Mouse (Mus musculus) adipocyte (in vitro differentiated cells): ENCODE measurements at regions not wholly inside any gene's neighbourhood (a gene's known extent, or its start where the extent isn't known, plus 50 kb on each side); places are given as distances from the start of the nearest gene placed in this dataset.

Source experiments
- DNase-seq: peaks from one replicate; pipeline ENCODE4 v3.0.0-alpha.2; 2016; ENCODE audit warnings: low spot score

GRCm38 (mm10) chr11:22692281-22692857 lies 168.4 kb downstream of the B3gnt2 start:
- no peak for DNase-seq

DNA sequence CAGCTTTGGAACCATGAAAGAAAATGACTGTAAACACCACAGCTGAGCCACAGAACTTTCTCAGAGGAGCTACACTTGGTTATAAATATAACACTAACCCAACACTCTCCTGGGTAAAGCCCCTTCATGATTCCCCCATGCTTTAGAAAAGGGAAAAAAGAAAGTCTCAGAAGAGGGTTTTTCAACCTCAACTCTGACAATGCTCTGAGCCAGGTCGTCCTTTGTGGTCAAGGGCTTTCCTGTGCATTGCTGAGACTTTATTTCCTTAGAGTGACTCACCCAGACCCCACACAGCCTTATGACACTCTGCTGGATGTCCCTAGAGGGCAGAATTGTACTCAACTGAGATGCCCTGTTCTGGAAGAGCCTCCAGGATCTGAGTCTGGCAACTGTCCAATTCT lies 167.8 kb downstream of the B3gnt2 start:
- DNase-seq, result no peak

DNA sequence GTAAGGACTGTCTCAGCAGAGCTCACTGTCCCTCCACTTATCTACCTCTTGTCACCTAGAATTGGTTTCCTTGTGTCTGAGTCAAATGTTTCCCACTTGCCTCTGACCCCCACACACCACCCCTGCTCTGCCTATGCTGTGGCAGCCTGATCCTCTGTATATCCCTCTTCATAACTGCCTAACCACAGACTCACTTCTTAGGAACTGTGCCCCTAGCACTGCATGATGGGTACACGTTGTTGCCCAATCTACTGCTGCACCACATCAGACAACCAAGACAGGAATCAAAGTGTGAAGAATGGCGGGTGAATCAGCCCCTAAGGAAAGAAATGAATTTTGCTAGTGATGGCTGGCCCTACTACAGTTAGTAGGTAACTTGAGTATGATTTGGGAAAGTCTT lies 167.4 kb downstream of the B3gnt2 start:
- DNase-seq, result no peak

GRCm38 (mm10) chr11:22693984-22694383 lies 166.8 kb downstream of the B3gnt2 start:
- no peak for DNase-seq

GRCm38 (mm10) chr11:22694829-22695228 lies 165.9 kb downstream of the B3gnt2 start:
- no peak for DNase-seq

GRCm38 (mm10) chr11:22695237-22695636 lies 165.5 kb downstream of the B3gnt2 start:
- no peak for DNase-seq

GRCm38 (mm10) chr11:22698057-22698941 lies 162.5 kb downstream of the B3gnt2 start:
- DNase-seq, result no peak

DNA sequence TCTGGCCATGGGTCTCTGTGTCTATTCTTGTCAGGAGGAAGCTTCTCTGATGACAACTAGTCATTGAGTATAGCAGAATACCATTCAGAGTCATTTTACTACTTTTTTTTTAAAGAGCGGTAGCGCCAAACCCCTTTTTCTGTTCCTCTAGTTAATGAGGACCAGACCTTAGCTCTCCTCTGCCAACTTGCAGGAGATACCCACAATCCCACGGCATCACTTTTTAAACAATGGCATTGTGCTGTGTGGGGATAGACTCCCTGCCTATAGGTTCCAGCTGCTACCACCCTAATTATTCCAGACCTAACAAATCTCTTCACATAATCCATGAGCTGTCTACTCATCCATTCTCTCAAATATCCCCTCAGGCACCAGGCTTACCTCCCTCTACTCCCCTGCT lies 154.7 kb downstream of the B3gnt2 start:
- no peak for DNase-seq
